Mouse (Mus musculus): ENCODE measurements around the gene Prtg.
A peak's percentile ranks its signal among the peaks of the same experiment; 100 is the strongest.

Gene Prtg

DNA sequence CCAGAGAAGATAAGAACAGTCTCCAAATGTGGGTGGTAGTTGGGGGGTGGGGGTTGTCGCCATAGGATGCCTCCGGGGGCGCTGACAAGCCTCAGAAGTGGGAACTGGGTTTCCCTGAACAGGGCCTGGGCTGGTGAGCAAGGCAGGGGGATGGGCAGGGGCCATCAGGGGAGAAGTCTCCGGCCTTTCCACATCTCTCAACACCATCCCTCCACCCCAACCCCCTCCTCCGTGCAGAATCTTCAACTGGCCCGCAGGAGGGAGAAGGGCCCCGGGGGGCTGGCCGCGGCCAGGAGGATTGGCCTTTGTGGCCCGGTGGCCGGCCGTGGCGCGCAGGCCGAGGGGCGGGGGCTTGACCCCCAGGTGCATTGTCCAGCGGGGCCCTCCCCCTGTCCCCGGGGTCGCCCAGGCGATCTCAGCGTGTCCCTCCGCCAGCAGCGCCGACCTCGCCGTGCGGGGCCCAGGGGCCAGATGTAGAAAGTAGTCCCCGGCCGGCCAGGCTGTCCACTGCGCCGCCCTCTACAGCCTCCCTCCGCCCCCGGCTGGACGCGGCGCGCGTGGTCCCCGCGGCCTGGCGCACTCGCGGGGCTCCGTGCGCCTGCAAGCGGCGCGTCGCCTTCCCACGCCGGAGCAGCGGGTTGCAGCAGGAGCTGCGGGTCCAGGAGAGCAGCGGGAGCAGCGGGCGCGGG, at the start of gene Prtg:
Gene Prtg, plus strand, starts transcription at position 144 of the 689 bp plus-strand sequence.
- no peak for DNase-seq (ENCODE audit: low read depth)

DNA sequence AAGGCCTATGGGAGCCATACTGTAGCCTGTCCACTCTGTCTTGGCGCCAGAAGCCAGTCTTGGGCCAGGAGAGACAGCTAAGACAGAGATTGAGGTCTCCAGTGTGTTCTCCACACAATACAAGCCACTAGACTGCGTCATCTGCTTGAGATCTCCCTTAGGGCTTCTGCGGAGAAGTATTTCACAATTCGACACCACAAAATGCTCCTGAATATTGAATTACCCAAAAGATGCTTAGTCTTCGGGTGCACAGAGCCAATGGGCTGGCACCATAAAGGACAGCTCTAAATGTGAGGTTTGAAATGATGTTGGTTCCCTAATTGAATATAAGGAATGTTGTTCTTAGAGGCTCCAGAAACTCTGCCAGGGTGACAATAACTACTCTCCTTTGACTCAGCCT, 49.5 kb upstream of the Prtg start:
- no peak for DNase-seq (ENCODE audit: low read depth)

DNA sequence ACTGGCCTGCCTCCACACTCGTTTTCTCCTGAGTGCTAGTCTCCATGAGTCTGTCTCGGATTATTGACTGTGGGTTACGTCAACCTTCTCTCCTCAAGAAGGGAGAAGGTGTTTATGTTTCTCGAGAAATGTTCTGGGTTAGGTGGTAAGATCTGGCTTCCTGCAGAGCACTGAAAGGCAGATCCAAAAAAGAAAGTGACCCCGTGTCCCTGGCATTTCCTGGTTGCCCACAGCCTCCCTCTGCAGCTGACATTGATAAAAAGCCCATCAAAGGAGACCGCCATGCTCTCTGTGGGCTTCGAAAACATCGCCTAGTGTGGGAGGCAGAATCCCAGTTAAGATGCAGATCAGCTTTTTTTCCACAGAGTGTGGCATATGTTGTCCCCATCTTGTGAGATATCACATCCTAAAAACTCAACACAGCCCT, 48.0 kb upstream of the Prtg start:
- DNase-seq (ENCODE audit: low read depth) = no peak

- DNase-seq (ENCODE audit: low read depth) = peak; percentile 28
These were observed 43.5 kb upstream of the Prtg start for GRCm38 (mm10) chr9:72763050-72763718.

- DNase-seq (ENCODE audit: low read depth) = peak; percentile 51
These were observed 39.8 kb upstream of the Prtg start for GRCm38 (mm10) chr9:72766789-72767349.

DNA sequence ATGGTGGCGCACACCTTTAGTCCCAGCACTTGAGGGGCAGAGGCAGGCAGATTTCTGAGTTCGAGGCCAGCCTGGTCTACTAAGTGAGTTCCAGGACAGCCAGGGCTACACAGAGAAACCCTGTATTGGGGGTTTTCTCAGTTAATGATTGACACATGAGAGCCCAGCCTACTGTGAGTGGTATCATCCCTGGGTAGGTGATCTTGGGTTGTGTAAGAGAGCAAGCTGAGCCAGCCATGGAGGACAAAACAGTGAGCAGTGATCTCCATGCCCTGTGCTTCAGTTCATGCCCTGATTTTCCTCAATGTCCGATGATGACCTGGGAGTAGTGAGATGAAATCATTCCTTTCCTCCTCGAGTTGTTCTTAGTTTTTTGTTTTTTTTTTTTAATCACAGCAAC, 31.7 kb upstream of the Prtg start:
- DNase-seq (ENCODE audit: low read depth) = no peak

GRCm38 (mm10) chr9:72779004-72779403, 27.7 kb upstream of the Prtg start:
- no peak for DNase-seq (ENCODE audit: low read depth)

DNA sequence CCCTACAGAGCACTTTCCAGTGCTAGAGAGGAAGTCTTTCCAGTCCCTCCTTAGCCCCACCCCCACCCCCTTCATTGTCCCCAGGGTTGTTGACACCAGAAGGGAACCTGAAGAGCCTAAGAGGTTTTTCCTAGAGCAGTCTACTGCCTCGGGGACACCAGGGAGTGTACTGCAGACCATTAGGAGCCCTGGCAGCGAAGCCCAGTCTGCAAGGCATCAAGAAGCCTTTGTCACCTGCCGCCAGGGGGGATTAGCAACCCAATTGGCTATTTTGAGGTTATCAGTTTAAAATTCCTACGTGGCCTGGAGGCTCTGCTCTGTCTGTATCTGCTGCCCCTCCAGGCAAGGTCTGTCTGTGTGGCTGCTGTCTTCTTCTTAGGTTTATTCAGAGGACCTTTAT, 26.9 kb upstream of the Prtg start:
- no peak for DNase-seq (ENCODE audit: low read depth)

- no peak for DNase-seq (ENCODE audit: low read depth)
These were observed 26.0 kb upstream of the Prtg start for GRCm38 (mm10) chr9:72780694-72781093.

DNA sequence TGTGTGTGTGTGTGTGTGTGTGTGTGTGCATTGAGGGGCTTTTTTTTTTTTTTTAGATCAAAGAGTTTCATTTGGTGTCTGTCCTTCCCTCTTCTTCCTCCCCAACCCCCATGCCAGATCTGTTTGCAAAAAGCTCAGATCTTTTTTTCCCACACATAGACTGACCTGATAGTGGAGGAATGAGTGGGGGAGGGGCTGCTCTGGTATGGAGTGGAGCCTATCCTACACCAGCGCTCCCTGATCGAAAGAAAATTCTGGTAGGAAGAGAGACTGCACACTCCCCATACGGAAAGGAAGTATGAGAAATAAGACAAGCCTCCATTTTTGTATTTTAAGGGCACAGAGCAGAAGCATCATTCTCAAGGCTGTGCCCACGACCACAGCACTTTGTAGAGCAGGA, 25.2 kb upstream of the Prtg start:
- no peak for DNase-seq (ENCODE audit: low read depth)

DNA sequence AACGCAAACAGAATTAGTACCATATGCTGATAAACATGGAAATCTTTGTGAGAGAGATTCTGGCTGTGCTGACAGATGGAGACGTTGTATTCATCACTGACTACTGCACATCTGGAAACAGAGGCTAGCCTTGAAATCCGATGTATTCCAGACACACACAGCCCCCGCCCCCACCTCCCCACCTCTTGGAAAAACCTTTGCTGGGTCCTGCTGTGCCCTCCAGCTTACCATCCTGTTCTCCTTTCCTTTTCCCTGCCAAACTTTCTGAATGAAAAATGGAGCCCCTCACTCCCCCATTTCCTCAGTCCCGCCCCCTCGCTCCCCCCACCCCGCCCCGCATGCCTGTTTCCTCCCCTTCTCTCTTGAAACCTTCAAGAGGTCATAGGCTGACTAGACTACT, 24.6 kb upstream of the Prtg start:
- DNase-seq (ENCODE audit: low read depth) = no peak

DNA sequence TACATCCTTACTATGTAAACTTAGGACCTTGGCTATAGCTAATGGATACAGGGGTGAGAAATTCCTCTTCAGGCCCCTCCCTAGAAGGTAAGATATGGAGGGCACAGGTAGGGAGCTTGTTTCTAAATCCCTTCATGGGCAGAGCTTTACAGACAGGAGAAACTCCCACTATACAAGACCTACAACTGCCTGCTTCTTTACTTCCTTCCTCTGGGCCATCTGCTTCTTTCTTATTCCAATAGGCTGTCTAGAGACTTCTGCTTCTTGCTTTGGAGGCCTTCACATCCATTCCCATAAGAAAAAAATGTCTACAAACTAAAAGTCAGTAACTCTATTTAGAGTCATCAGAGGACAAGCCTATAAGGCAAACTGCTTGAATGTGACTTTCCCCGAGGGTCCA, 18.9 kb upstream of the Prtg start:
- no peak for DNase-seq (ENCODE audit: low read depth)

- peak; percentile 46 for DNase-seq (ENCODE audit: low read depth)
These were observed 16.0 kb upstream of the Prtg start for GRCm38 (mm10) chr9:72790530-72791212.

- no peak for DNase-seq (ENCODE audit: low read depth)
These were observed 15.5 kb upstream of the Prtg start for GRCm38 (mm10) chr9:72791213-72791582.

GRCm38 (mm10) chr9:72791681-72792080, 15.0 kb upstream of the Prtg start:
- DNase-seq (ENCODE audit: low read depth) = peak; percentile 72

GRCm38 (mm10) chr9:72795243-72795642, 11.4 kb upstream of the Prtg start:
- DNase-seq (ENCODE audit: low read depth) = no peak

DNA sequence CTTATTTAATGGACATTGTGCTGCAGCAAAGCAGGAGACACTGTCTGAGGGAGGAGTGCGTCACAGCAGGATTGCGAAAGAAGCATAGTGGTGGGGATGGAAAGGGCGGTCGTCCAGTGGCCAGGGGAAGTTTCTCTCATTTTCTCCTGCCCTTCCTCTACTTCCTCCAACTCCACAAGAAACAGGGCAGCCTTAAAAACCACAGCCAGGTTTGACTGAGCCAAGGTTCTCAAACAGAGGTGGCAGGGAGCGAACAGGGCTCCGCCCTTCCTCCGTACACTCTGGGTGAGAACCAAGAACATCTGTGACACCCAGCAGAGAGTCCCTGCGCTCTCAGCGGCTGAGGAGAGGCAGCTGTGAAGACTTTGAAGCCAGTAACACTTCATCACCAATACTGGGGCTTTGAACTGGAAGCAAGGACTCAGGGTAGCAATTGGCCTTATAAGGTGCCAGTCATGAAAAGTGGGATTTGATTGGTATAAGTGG, 9.5 kb upstream of the Prtg start:
- peak; percentile 65 for DNase-seq (ENCODE audit: low read depth)

DNA sequence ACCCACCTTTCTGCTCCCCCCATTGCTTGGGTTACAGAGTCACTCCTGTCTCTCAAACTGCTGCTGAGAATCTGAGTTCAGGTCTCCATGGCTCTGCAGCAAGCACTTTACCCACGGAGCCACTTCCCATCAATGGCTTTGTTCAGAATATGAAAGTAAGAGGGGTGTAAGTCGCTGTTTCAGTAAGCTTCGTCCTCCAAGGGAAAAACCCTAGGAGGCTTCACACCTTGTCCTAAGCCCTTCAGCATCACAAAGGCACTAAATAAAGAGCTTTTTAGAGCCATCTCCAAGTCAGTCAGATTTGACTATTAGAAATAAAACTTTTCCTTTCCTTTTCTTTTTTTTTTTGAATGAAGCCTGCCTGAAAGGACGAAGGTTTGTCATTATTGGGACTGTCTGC, 3.4 kb upstream of the Prtg start:
- DNase-seq (ENCODE audit: low read depth) = no peak

DNA sequence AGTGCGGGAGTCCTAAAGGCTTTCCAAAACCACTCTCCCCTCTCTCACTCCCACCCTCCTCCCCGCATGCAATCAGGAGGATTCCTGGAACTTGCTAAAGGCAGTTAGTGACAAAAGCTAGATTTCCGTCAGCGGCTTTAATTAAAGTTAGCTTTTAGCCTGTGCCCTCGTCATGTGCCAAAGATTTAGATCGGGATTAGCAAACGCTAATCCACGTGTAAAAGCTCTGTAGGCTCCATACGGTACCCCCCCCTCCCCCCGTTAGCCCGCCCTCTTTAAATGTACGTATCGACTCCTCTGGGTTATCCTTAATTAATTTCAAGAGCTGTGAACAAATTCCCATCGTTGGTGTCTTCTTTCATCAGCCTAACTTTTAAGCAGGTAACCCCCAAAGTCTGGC, 528 bp upstream of the Prtg start:
- no peak for DNase-seq (ENCODE audit: low read depth)

- DNase-seq (ENCODE audit: low read depth) = no peak
These were observed 839 bp downstream of the Prtg start for GRCm38 (mm10) chr9:72807420-72808005.

- DNase-seq (ENCODE audit: low read depth) = no peak
These were observed 1.5 kb downstream of the Prtg start for GRCm38 (mm10) chr9:72808176-72808575.

DNA sequence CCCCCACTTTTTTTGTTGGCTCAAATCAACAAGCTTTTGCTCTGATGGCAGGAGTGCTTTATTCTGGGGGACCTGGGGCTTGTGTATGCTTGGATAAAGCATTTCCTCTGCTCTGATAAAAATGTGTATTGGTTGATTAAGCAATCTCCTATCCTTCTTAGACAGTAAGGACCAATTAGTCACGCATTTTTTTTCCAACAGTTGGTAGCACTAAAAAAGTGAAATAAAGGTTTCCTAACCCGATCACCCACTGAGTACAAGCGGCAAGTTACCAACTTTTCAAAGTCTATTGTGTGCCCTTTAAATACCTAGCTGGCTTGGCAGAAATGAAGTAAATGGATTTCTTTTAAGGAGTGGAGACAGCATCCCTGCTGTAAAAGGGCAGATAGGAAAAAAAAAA, 1.9 kb downstream of the Prtg start:
- DNase-seq (ENCODE audit: low read depth) = no peak

Data from fibroblast of lung, adult 2 months (primary cell).